Mouse (Mus musculus): ENCODE measurements around the gene Rnf43. TPM values are rescaled to one million over a fixed set of nuclear protein-coding genes. Genes with fewer than 3 reads are reported as not detected.

Rnf43 gene
- polyA plus RNA-seq, 1 experiment from 2014 or later = 5.8 TPM

DNA sequence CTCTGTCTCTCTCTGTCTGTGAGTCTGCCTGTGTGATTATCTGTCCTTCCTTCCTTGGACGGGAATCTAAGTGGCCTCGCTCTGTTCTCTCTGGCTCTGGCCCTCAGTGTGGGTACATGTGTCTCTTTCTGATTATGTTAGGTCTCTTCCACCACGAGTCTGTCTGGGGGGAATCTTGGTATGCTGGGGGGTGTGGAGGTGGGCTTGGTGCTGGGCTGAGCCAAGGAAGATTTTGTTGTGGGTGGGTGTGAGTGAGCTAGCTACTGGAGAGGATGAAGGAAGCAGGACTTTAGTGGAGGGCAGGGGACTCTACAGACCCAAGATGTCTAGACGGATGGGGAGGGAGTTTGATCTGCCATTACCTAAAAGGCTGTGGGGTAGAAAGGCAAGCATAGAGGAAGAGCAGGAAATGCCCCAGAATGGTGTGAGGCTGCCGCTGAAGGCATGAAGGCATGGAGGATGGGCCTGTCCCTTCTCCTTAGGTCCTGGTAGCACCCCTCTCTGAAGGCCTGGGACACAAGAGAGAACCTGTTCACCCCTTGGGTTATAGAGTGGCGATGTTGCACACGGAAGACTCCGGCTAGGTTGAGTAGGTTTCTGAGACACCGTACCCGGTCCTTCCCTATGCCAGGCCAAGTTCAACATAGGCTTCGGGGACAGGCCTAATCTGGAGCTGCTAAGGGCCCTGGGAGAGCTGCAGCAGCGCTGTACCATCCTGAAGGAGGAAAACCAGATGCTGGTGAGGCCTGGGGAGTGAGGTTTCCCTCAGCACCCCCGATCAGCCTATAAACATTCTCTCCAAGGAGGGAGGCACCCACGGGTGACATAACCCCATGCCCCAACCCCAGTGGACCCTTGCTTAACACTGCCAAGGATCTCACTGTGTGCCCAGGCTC, 99.5 kb downstream of the Rnf43 start:
- H3K9ac ChIP-seq (ENCODE audit: low read depth, low read length) = no peak overlapping the region
- H3K27ac ChIP-seq (ENCODE audit: low read length) = no peak overlapping the region
- no peak overlapping the region for H3K4me3 ChIP-seq (ENCODE audit: low read depth, low read length)
- peaks cover 9% of the 10 kb centered on the region for H3K36me3 ChIP-seq (ENCODE audit: control insufficient read depth, insufficient read depth)
- no peak overlapping the region for H3K4me2 ChIP-seq (ENCODE audit: low read depth, low read length)
- H3K27me3 ChIP-seq (ENCODE audit: control insufficient read depth, insufficient read depth, low read depth, low read length) = peaks cover 57% of the 10 kb centered on the region
- H3K4me1 ChIP-seq (ENCODE audit: control insufficient read depth, low read depth, low read length) = peaks cover 22% of the 10 kb centered on the region
- H3K9me3 ChIP-seq (replicated peaks; ENCODE audit: control insufficient read depth, low read length) = no peaks in the 10 kb centered on the region
- ATAC-seq (ENCODE audit: low read depth) = no peak
- WGBS (ENCODE audit: insufficient replicate concordance) = 59% methylated on average over 14 of the region's 14 CpGs

DNA sequence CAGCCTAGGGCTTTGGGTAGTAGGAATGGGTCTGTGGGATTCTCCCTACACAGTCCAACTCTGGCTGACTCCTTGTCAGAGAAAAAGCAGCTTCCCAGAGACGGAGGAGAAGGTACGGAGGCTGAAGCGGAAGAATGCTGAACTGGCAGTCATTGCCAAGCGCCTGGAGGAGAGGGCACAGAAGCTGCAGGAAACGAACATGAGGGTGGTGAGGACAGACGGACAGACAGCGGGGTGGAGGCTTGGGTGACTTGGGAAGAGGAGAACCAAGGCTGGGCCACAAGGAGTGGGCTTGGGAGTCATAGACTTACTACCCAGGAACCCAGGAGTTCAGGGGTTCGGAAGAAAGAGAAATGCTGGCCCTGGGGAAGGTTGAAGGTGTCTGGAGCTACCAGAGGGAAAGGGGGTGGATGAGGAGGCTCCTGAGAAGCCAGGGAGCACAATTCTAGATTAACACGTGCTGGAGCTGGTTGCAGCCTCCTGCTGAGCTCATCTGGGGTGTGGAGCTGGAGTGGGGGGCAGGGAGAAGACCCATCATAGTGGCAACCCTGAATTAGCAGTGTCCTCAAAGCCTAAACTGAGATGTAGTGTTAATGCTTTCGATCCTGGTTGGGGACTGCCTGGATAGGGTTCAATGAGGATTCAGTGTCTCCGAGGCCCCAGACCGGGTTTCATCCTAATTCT, 100.3 kb downstream of the Rnf43 start:
- ATAC-seq (ENCODE audit: low read depth) = no peak
- Histone ChIP-seq H3K4me2 (ENCODE audit: low read depth, low read length) (0 out of 2 replicates have a peak overlapping the region, but pooled peaks have one; percentile 58), H3K27me3 (ENCODE audit: control insufficient read depth, insufficient read depth, low read depth, low read length) (peaks cover 57% of the 10 kb centered on the region), H3K9ac (ENCODE audit: low read depth, low read length) (no peak overlapping the region), H3K4me1 (ENCODE audit: control insufficient read depth, low read depth, low read length) (peaks cover 22% of the 10 kb centered on the region), H3K27ac (ENCODE audit: low read length) (no peak overlapping the region), H3K36me3 (ENCODE audit: control insufficient read depth, insufficient read depth) (peaks cover 4% of the 10 kb centered on the region), H3K4me3 (ENCODE audit: low read depth, low read length) (no peak overlapping the region), H3K9me3 (replicated peaks; ENCODE audit: control insufficient read depth, low read length) (no peaks in the 10 kb centered on the region)
- 63% methylated on average over 12 of the region's 12 CpGs for WGBS (ENCODE audit: insufficient replicate concordance)

DNA sequence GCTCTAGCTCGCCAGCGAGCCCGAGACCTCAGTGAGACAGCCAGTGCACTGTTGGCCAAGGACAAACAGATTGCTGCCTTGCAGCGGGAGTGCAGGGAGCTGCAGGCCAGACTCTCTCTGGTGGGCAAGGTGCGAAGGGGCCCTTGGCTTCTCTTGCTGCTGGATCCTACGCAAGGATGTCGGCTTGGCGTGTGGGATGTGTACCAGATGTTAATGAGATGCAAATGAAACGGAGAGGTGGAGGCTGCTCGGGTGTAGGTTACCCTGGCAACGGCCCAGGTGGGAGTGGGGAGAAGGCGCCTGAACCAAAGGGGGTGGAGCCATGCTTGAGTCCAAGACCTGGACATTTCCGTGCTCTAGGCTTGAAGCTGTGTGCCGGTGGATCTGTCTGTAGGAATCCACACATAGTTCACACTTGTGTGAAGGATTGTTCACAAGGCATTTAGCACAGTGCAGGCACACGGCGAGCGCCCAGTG, 101.0 kb downstream of the Rnf43 start:
- H3K27ac ChIP-seq (ENCODE audit: low read length) = no peak overlapping the region
- H3K9me3 ChIP-seq (replicated peaks; ENCODE audit: control insufficient read depth, low read length) = no peaks in the 10 kb centered on the region
- H3K4me3 ChIP-seq (ENCODE audit: low read depth, low read length) = peak overlapping the region; percentile 48
- no peaks in the 10 kb centered on the region for H3K36me3 ChIP-seq (ENCODE audit: control insufficient read depth, insufficient read depth)
- peaks cover 57% of the 10 kb centered on the region for H3K27me3 ChIP-seq (ENCODE audit: control insufficient read depth, insufficient read depth, low read depth, low read length)
- H3K9ac ChIP-seq (ENCODE audit: low read depth, low read length) = no peak overlapping the region; the same call in 1 of the 2 replicates
- ATAC-seq (ENCODE audit: low read depth) = no peak
- peak overlapping the region; percentile 58 for H3K4me2 ChIP-seq (ENCODE audit: low read depth, low read length)
- WGBS (ENCODE audit: insufficient replicate concordance) = 31% methylated on average over 17 of the region's 17 CpGs
- H3K4me1 ChIP-seq (ENCODE audit: control insufficient read depth, low read depth, low read length) = peaks cover 18% of the 10 kb centered on the region

DNA sequence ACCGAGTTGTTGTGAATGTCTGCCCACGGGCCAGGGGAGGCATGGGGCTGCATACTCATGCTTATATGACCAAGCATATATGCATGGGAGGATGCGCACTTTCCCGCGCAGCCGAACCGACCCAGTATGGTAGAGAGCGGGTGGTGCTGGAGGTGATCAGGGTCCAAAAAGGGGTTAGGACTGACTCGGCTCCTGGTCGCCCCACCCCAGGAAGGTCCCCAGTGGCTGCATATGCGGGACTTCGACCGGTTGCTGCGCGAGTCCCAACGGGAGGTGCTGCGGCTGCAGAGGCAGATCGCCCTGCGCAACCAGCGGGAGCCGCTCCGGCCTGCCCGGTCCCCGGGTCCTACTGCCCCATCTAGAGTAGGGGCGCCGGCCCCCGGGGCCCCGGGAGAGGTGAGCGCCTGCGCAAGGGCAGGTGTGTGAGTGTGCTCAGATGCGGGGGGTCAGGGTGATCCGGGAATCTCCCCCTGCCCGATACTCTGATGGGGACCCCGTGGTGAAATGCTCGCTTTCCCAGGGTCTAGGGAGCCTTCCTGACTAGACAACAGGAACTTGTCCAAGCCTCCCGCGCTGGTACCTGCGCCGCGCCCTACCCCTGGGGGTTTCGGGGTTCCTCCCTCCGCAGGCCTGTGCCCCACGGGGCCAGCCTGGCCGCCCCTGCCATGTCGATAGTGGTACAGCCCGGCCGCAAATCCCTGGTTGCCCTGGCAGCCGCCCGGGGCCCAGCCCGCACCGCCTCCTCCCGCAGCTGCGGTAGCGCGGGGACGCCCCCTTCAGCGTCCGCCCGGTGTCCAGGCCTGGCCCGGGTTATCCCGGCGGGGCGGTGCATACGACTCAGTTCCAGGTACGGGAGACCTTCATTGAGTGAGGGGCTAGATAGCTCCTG, 101.7 kb downstream of the Rnf43 start:
- WGBS (ENCODE audit: insufficient replicate concordance) = 4% methylated on average over 65 of the region's 65 CpGs
- Histone ChIP-seq H3K36me3 (ENCODE audit: control insufficient read depth, insufficient read depth) (no peaks in the 10 kb centered on the region), H3K4me2 (ENCODE audit: low read depth, low read length) (peak overlapping the region; percentile 58), H3K4me1 (ENCODE audit: control insufficient read depth, low read depth, low read length) (peaks cover 20% of the 10 kb centered on the region), H3K9ac (ENCODE audit: low read depth, low read length) (peak overlapping the region; percentile 22), H3K4me3 (ENCODE audit: low read depth, low read length) (peak overlapping the region; percentile 48), H3K9me3 (replicated peaks; ENCODE audit: control insufficient read depth, low read length) (no peaks in the 10 kb centered on the region), H3K27me3 (ENCODE audit: control insufficient read depth, insufficient read depth, low read depth, low read length) (peaks cover 57% of the 10 kb centered on the region), H3K27ac (ENCODE audit: low read length) (no peak overlapping the region)
- ATAC-seq (ENCODE audit: low read depth) = no peak

DNA sequence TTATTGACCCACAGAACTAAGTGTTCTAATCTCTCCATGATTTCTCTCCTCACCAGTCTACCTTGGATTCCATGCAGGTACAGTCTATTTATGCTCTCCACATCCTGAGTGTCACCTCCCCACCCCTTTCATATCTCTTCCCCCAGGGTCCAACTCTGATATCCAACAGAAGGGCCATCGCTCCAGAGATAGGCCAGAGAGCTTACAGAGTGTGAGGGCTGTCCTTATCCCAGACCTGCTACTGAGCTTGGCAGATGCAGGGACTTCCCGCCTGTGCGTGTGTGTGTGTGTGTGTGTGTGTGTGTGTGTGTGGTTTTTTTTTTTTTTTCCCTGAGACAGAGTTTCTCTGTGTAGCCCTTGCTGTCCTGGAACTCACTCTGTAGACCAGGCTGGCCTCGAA, 106.2 kb downstream of the Rnf43 start:
- Histone ChIP-seq H3K27me3 (ENCODE audit: control insufficient read depth, insufficient read depth, low read depth, low read length) (peaks cover 23% of the 10 kb centered on the region), H3K27ac (ENCODE audit: low read length) (no peak overlapping the region), H3K9me3 (replicated peaks; ENCODE audit: control insufficient read depth, low read length) (no peaks in the 10 kb centered on the region), H3K4me3 (ENCODE audit: low read depth, low read length) (no peak overlapping the region), H3K36me3 (ENCODE audit: control insufficient read depth, insufficient read depth) (no peaks in the 10 kb centered on the region), H3K9ac (ENCODE audit: low read depth, low read length) (no peak overlapping the region), H3K4me2 (ENCODE audit: low read depth, low read length) (no peak overlapping the region), H3K4me1 (ENCODE audit: control insufficient read depth, low read depth, low read length) (peaks cover 10% of the 10 kb centered on the region)
- no peak for ATAC-seq (ENCODE audit: low read depth)
- WGBS (ENCODE audit: insufficient replicate concordance) = 48% methylated on average over 4 of the region's 4 CpGs

DNA sequence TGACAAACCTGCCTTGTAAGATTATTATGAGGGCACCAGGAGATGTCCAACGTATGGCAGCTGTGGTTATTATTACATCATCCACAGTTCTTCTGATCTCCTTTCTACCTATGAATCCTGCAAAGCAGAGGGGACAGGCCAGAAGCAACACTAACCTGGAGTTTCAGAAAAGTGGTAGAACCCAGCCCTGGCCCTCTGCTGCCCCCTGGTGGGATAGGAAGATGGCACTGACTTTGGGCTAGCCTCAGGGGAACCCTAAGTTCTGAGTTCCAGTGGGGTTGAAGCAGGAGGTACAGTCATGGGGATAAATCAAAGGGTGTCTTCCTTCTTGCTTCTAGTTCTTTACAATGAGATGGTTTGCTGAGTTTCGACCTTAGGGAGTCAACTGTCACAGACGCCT, 108.5 kb downstream of the Rnf43 start:
- no peak overlapping the region for H3K27ac ChIP-seq (ENCODE audit: low read length)
- no peak overlapping the region for H3K9ac ChIP-seq (ENCODE audit: low read depth, low read length)
- peaks cover 3% of the 10 kb centered on the region; the same call in 1 of the 2 replicates for H3K4me1 ChIP-seq (ENCODE audit: control insufficient read depth, low read depth, low read length)
- peak; percentile 47; the same call in 1 of the 2 replicates for ATAC-seq (ENCODE audit: low read depth)
- 30% methylated on average over 3 of the region's 3 CpGs for WGBS (ENCODE audit: insufficient replicate concordance)
- peaks cover under 1% of the 10 kb centered on the region; the same call in 1 of the 2 replicates for H3K27me3 ChIP-seq (ENCODE audit: control insufficient read depth, insufficient read depth, low read depth, low read length)
- H3K36me3 ChIP-seq (ENCODE audit: control insufficient read depth, insufficient read depth) = no peaks in the 10 kb centered on the region
- no peak overlapping the region for H3K4me2 ChIP-seq (ENCODE audit: low read depth, low read length)
- no peaks in the 10 kb centered on the region for H3K9me3 ChIP-seq (replicated peaks; ENCODE audit: control insufficient read depth, low read length)
- no peak overlapping the region for H3K4me3 ChIP-seq (ENCODE audit: low read depth, low read length)

DNA sequence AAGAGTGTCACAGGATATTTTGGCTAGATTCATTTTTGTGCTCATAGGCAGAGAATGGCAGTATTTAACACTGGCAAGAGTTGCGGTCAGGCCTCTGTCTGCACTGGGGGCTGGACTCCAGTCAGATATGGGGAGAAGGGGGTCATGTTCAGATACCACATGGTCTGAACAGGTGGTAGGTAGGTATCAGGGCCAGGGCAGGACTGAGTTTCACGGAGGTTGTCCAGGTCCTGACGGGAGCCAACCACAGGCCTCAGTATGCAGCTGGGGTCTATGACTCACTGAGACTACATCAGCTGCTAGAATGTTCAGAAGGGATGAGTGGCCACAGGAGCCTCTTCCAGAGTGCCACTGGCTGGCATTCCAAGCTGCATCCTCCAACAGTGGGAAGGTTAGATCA, 109.8 kb downstream of the Rnf43 start:
- no peak for ATAC-seq (ENCODE audit: low read depth)
- H3K4me1 ChIP-seq (ENCODE audit: control insufficient read depth, low read depth, low read length) = peaks cover 3% of the 10 kb centered on the region; the same call in 1 of the 2 replicates
- no peak overlapping the region for H3K27ac ChIP-seq (ENCODE audit: low read length)
- H3K4me3 ChIP-seq (ENCODE audit: low read depth, low read length) = no peak overlapping the region
- no peaks in the 10 kb centered on the region for H3K36me3 ChIP-seq (ENCODE audit: control insufficient read depth, insufficient read depth)
- no peaks in the 10 kb centered on the region; the same call in 1 of the 2 replicates for H3K27me3 ChIP-seq (ENCODE audit: control insufficient read depth, insufficient read depth, low read depth, low read length)
- no peak overlapping the region for H3K4me2 ChIP-seq (ENCODE audit: low read depth, low read length)
- WGBS (ENCODE audit: insufficient replicate concordance) = 80% methylated on average over 3 of the region's 3 CpGs
- H3K9ac ChIP-seq (ENCODE audit: low read depth, low read length) = no peak overlapping the region
- H3K9me3 ChIP-seq (replicated peaks; ENCODE audit: control insufficient read depth, low read length) = no peaks in the 10 kb centered on the region

DNA sequence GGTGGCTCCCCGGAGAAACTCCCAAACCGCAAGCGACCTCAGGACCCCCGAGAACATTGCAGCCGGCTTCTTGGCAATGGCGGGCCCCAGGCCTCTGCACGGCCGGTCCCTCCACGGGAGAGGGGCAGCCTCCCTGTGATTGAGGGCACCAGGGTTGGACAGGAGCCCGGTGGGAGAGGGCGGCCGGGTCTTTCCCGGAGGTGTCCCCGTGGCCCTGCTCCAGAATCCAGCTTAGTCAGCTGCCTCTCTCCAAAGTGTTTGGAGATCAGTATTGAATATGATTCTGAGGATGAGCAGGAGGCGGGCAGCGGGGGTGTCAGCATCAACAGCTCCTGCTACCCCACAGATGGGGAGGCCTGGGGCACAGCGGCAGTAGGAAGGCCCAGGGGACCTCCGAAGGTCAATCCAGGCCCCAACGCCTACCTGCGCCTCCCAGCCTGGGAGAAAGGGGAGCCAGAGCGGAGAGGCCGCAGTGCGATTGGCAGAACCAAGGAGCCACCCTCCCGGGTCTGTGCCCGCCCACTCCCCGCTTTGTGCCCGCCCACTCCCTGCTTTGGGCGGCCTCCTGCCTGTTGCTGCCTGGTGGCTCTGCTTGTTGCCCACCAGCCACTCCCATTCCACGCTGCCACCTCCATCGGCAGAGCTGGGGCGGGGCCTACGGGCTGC, 115.7 kb downstream of the Rnf43 start:
- H3K4me3 ChIP-seq (ENCODE audit: low read depth, low read length) = peak overlapping the region; percentile 20
- peak; percentile 72 for ATAC-seq (ENCODE audit: low read depth)
- no peaks in the 10 kb centered on the region for H3K9me3 ChIP-seq (replicated peaks; ENCODE audit: control insufficient read depth, low read length)
- H3K4me2 ChIP-seq (ENCODE audit: low read depth, low read length) = peak overlapping the region; percentile 54
- no peaks in the 10 kb centered on the region for H3K36me3 ChIP-seq (ENCODE audit: control insufficient read depth, insufficient read depth)
- H3K27ac ChIP-seq (ENCODE audit: low read length) = no peak overlapping the region
- 28% methylated on average over 29 of the region's 32 CpGs for WGBS (ENCODE audit: insufficient replicate concordance)
- H3K9ac ChIP-seq (ENCODE audit: low read depth, low read length) = no peak overlapping the region
- no peaks in the 10 kb centered on the region; the same call in 1 of the 2 replicates for H3K27me3 ChIP-seq (ENCODE audit: control insufficient read depth, insufficient read depth, low read depth, low read length)
- peaks cover 9% of the 10 kb centered on the region for H3K4me1 ChIP-seq (ENCODE audit: control insufficient read depth, low read depth, low read length)

Measured in liver, embryonic 16.5 days (tissue).